Comparison of ENCODE assay signal across 13 mouse cellular contexts in the genomic region with DNA sequence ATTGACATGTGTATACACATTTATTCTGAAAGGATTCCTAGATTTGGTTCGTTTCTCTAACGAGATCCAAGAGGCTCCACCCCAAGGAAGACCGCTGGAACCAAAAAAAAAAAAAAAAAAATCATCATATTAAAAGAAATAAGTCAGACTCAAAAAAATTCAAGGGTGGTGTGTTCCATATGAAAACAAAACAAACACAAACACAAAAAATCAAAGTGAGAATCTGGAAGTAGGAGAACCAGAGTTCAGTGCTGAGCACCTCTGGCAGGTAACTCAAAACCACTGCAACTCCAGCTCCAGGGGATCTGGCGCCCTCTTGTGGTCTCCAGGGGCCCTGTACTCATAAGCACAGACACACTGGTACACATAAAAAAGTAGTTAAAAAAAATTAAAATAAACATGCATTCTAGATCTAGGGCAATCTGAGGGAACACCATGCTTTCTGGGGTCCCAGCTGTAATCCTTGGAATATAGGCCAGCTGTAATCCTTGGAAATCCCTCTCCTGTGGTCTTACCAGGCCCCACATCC. TPM values are rescaled to one million over a fixed set of nuclear protein-coding genes. Genes with fewer than 3 reads are reported as not detected.
DNase-seq lines count a peak whose midpoint lies in the region; ATAC-seq and TF ChIP-seq lines count a peak whose summit lies in the region.
"Had no signal": no experiment of that assay in that cellular context is flagged by ENCODE, and none has a peak within 500 bp of the region (broad histone marks: within the 10 kb centered on the region; RNA-seq: fewer than 3 reads in every experiment).

No protein-coding gene starts in this region.

- no peak for ATAC-seq in liver, embryonic 11.5 days (replicated peaks; ENCODE audit: low FRiP score)
- ATAC-seq: hindbrain, embryonic 16.5 days had no signal

- H3K36me3 ChIP-seq in liver, adult 2 months (ENCODE audit: control insufficient read depth, insufficient read depth, low read length): no peaks in the 10 kb centered on the region
- H3K36me3 ChIP-seq in liver, embryonic 11.5 days (ENCODE audit: control insufficient read depth, insufficient read depth, low read length): no peaks in the 10 kb centered on the region
- no peaks in the 10 kb centered on the region for H3K36me3 ChIP-seq in E14TG2a.4 (ENCODE audit: insufficient read depth, low read length)

- 0 out of 2 replicates have a peak, but pooled peaks have one; percentile 18 for TF ChIP-seq CTCF in liver, adult 2 months (IDR thresholded peaks at IDR 0.05; ENCODE audit: low read depth, low read length)
- TF ChIP-seq CTCF in E14TG2a.4 (conservative IDR thresholded peaks at IDR 0.05; ENCODE audit: low read length): peak; percentile 58
- peak; percentile 18; the same call in 1 of the 2 replicates for TF ChIP-seq CTCF in brain, embryonic 14.5 days (IDR thresholded peaks at IDR 0.05; ENCODE audit: borderline replicate concordance, extremely low read depth, insufficient read depth, insufficient read length)

- DNase-seq in cerebellum, adult 9-10 months: peak; percentile 31
- no peak for DNase-seq in cerebellum, postnatal 4 days (ENCODE audit: low spot score in 2 of 2)
- DNase-seq in liver, adult 2 months (ENCODE audit: extremely low read depth, low read depth, low spot score): no peak
- no peak for DNase-seq in liver, embryonic 11.5 days (ENCODE audit: low spot score)
- no peak for DNase-seq in brain, embryonic 14.5 days (ENCODE audit: low read depth)
- DNase-seq in frontal cortex, postnatal 36 days (ENCODE audit: low spot score in 2 of 2): no peak
- DNase-seq in spleen, postnatal 10 days (ENCODE audit: low spot score in 2 of 2): no peak
- DNase-seq: adrenal gland, adult 2 months; heart, adult 11 months; heart, postnatal 10 days; right cerebral cortex, postnatal 14 days had no signal

- H3K4me3 ChIP-seq in liver, adult 2 months (ENCODE audit: insufficient read depth, low read depth, low read length): no peak overlapping the region
- no peak overlapping the region for H3K4me3 ChIP-seq in liver, embryonic 11.5 days (ENCODE audit: low read depth, low read length)
- no peak overlapping the region for H3K4me3 ChIP-seq in E14TG2a.4 (replicated peaks; ENCODE audit: low read length)

- no peak overlapping the region for H3K9ac ChIP-seq in liver, adult 2 months (ENCODE audit: low read depth, low read length)
- H3K9ac ChIP-seq in liver, embryonic 11.5 days (ENCODE audit: low read depth, low read length): no peak overlapping the region

- TF ChIP-seq POLR2A in liver, adult 2 months (IDR thresholded peaks at IDR 0.05; ENCODE audit: extremely low read depth, insufficient read depth, low read length): no peak
- TF ChIP-seq POLR2A in brain, embryonic 14.5 days (IDR thresholded peaks at IDR 0.05; ENCODE audit: borderline replicate concordance, extremely low read depth, insufficient read depth, insufficient read length, poor library complexity, severe bottlenecking): no peak

- H3K9me3 ChIP-seq in liver, embryonic 11.5 days (ENCODE audit: control insufficient read depth, low read length): no peaks in the 10 kb centered on the region
- H3K9me3 ChIP-seq in E14TG2a.4 (ENCODE audit: low read length): peaks cover 6% of the 10 kb centered on the region

- H3K27ac ChIP-seq in liver, adult 2 months (replicated peaks; ENCODE audit: insufficient read depth, low read depth, low read length): no peak overlapping the region
- no peak overlapping the region for H3K27ac ChIP-seq in liver, embryonic 11.5 days (ENCODE audit: low read depth, low read length)

- WGBS in liver, adult 2 months: 92% methylated on average over 4 of the region's 4 CpGs
- WGBS in liver, embryonic 11.5 days: 88% methylated on average over 4 of the region's 4 CpGs

- H3K27me3 ChIP-seq in liver, adult 2 months (ENCODE audit: control insufficient read depth, insufficient read depth, low read length): no peaks in the 10 kb centered on the region
- no peaks in the 10 kb centered on the region for H3K27me3 ChIP-seq in liver, embryonic 11.5 days (replicated peaks; ENCODE audit: control insufficient read depth, insufficient read depth, low read length)
- peaks cover 13% of the 10 kb centered on the region; the same call in 1 of the 2 replicates for H3K27me3 ChIP-seq in E14TG2a.4 (ENCODE audit: insufficient read depth, low read length)

- H3K4me2 ChIP-seq in liver, embryonic 11.5 days: no peak overlapping the region

- H3K4me1 ChIP-seq in liver, adult 2 months (ENCODE audit: control insufficient read depth, insufficient read depth, low read length): peaks cover 20% of the 10 kb centered on the region
- peaks cover 4% of the 10 kb centered on the region; the same call in 1 of the 2 replicates for H3K4me1 ChIP-seq in liver, embryonic 11.5 days (replicated peaks; ENCODE audit: control insufficient read depth, insufficient read depth, low read length)
- H3K4me1 ChIP-seq in E14TG2a.4 (replicated peaks; ENCODE audit: low read depth, low read length): peaks cover 10% of the 10 kb centered on the region

- H3K79me2 ChIP-seq in liver, adult 2 months (ENCODE audit: control insufficient read depth, insufficient read depth, low read length): no peaks in the 10 kb centered on the region

RNA-seq across cellular contexts. Expression of a gene that starts 44.6 kb away (rescaled TPM):
- 2.8 and 3.8 TPM in 2 replicates for total RNA-seq in liver, adult 2 months (2014; rRNA removed)
- polyA plus RNA-seq in liver, adult 2 months (2012; rRNA removed): 1.6 and 2.4 TPM in 2 replicates
- 4.7 and 4.9 TPM in 2 replicates for polyA plus RNA-seq in liver, embryonic 11.5 days (2014; fragmentation: Nextera tagmentation; extraction: Ambion mirVana)
- polyA plus RNA-seq in brain, embryonic 14.5 days (2012; rRNA removed): 5.9 and 6.4 TPM in 2 replicates
